Mouse (Mus musculus): Measurements from ENCODE around the gene Smyd2. TPM values are rescaled to one million over a fixed set of nuclear protein-coding genes. Genes with fewer than 3 reads are reported as not detected.

Smyd2 gene
- polyA plus RNA-seq, 1 experiment from 2014 or later = 54.9 TPM

- Histone ChIP-seq H3K9me3 (ENCODE audit: control insufficient read depth, low read length) (no peaks in the 10 kb centered on the region), H3K4me2 (no peak overlapping the region), H3K27me3 (ENCODE audit: control insufficient read depth, insufficient read depth, low read length) (no peaks in the 10 kb centered on the region), H3K9ac (ENCODE audit: low read length) (no peak overlapping the region), H3K27ac (ENCODE audit: low read depth, low read length) (no peak overlapping the region), H3K4me3 (ENCODE audit: low read depth, low read length) (no peak overlapping the region), H3K36me3 (ENCODE audit: control insufficient read depth, insufficient read depth, low read length) (no peaks in the 10 kb centered on the region), H3K4me1 (ENCODE audit: control insufficient read depth, insufficient read depth, low read length) (peaks cover under 1% of the 10 kb centered on the region; the same call in 1 of the 2 replicates)
- no peak for ATAC-seq (ENCODE audit: low FRiP score)
- WGBS = 86% methylated on average over 11 of the region's 11 CpGs
- no peak for DNase-seq (ENCODE audit: low spot score, missing footprints)
These were observed 19.0 kb downstream of the Smyd2 start for GRCm38 (mm10) chr1:189903169-189903568.

- H3K4me3 ChIP-seq (ENCODE audit: low read depth, low read length) = no peak overlapping the region
- WGBS = 92% methylated on average over 9 of the region's 9 CpGs
- ATAC-seq (ENCODE audit: low FRiP score) = no peak
These were observed 19.8 kb downstream of the Smyd2 start for GRCm38 (mm10) chr1:189902413-189902812.

GRCm38 (mm10) chr1:189899526-189899925, 22.6 kb downstream of the Smyd2 start:
- WGBS = 92% methylated on average over 6 of the region's 6 CpGs
- Histone ChIP-seq H3K36me3 (ENCODE audit: control insufficient read depth, insufficient read depth, low read length) (no peaks in the 10 kb centered on the region), H3K27me3 (ENCODE audit: control insufficient read depth, insufficient read depth, low read length) (no peaks in the 10 kb centered on the region), H3K9ac (ENCODE audit: low read length) (no peak overlapping the region), H3K4me3 (ENCODE audit: low read depth, low read length) (no peak overlapping the region), H3K27ac (ENCODE audit: low read depth, low read length) (no peak overlapping the region), H3K4me2 (no peak overlapping the region), H3K4me1 (ENCODE audit: control insufficient read depth, insufficient read depth, low read length) (peaks cover 4% of the 10 kb centered on the region; the same call in 1 of the 2 replicates), H3K9me3 (ENCODE audit: control insufficient read depth, low read length) (no peaks in the 10 kb centered on the region)
- DNase-seq (ENCODE audit: low spot score, missing footprints) (no peak), ATAC-seq (ENCODE audit: low FRiP score) (no peak)

More at GRCm38 (mm10) chr1:189902413-189902812, 19.8 kb downstream of the Smyd2 start:
- Histone ChIP-seq H3K27ac (ENCODE audit: low read depth, low read length) (no peak overlapping the region), H3K9ac (ENCODE audit: low read length) (no peak overlapping the region), H3K4me2 (no peak overlapping the region), H3K27me3 (ENCODE audit: control insufficient read depth, insufficient read depth, low read length) (no peaks in the 10 kb centered on the region), H3K4me1 (ENCODE audit: control insufficient read depth, insufficient read depth, low read length) (peaks cover 4% of the 10 kb centered on the region; the same call in 1 of the 2 replicates), H3K36me3 (ENCODE audit: control insufficient read depth, insufficient read depth, low read length) (no peaks in the 10 kb centered on the region), H3K9me3 (ENCODE audit: control insufficient read depth, low read length) (no peaks in the 10 kb centered on the region)
- no peak for DNase-seq (ENCODE audit: low spot score, missing footprints)

- 91% methylated on average over 13 of the region's 13 CpGs for WGBS
- Histone ChIP-seq H3K27me3 (ENCODE audit: control insufficient read depth, insufficient read depth, low read length) (no peaks in the 10 kb centered on the region), H3K9ac (ENCODE audit: low read length) (no peak overlapping the region), H3K36me3 (ENCODE audit: control insufficient read depth, insufficient read depth, low read length) (no peaks in the 10 kb centered on the region), H3K4me2 (no peak overlapping the region), H3K27ac (ENCODE audit: low read depth, low read length) (no peak overlapping the region), H3K9me3 (ENCODE audit: control insufficient read depth, low read length) (no peaks in the 10 kb centered on the region), H3K4me3 (ENCODE audit: low read depth, low read length) (no peak overlapping the region), H3K4me1 (ENCODE audit: control insufficient read depth, insufficient read depth, low read length) (peaks cover 4% of the 10 kb centered on the region; the same call in 1 of the 2 replicates)
- DNase-seq (ENCODE audit: low spot score, missing footprints) = no peak
- no peak for ATAC-seq (ENCODE audit: low FRiP score)
These were observed 23.5 kb downstream of the Smyd2 start for GRCm38 (mm10) chr1:189898708-189899107.

- no peak overlapping the region for H3K4me3 ChIP-seq (ENCODE audit: low read depth, low read length)
- ATAC-seq (ENCODE audit: low FRiP score) (0 out of 2 replicates have a peak, but pooled peaks have one; percentile 44), DNase-seq (ENCODE audit: low spot score, missing footprints) (no peak)
- H3K27ac ChIP-seq (ENCODE audit: low read depth, low read length) = no peak overlapping the region
- WGBS = 48% methylated on average over 9 of the region's 9 CpGs
- H3K4me2 ChIP-seq = no peak overlapping the region
- no peaks in the 10 kb centered on the region for H3K36me3 ChIP-seq (ENCODE audit: control insufficient read depth, insufficient read depth, low read length)
- H3K9me3 ChIP-seq (ENCODE audit: control insufficient read depth, low read length) = no peaks in the 10 kb centered on the region
- no peak overlapping the region for H3K9ac ChIP-seq (ENCODE audit: low read length)
- no peaks in the 10 kb centered on the region for H3K27me3 ChIP-seq (ENCODE audit: control insufficient read depth, insufficient read depth, low read length)
- peaks cover 4% of the 10 kb centered on the region; the same call in 1 of the 2 replicates for H3K4me1 ChIP-seq (ENCODE audit: control insufficient read depth, insufficient read depth, low read length)
These were observed 24.3 kb downstream of the Smyd2 start for GRCm38 (mm10) chr1:189897861-189898260.

GRCm38 (mm10) chr1:189894191-189894590, 28.0 kb downstream of the Smyd2 start:
- 86% methylated on average over 9 of the region's 9 CpGs for WGBS
- H3K9ac ChIP-seq (ENCODE audit: low read length) = no peak overlapping the region
- no peak overlapping the region for H3K4me3 ChIP-seq (ENCODE audit: low read depth, low read length)
- no peaks in the 10 kb centered on the region for H3K36me3 ChIP-seq (ENCODE audit: control insufficient read depth, insufficient read depth, low read length)
- no peak for ATAC-seq (ENCODE audit: low FRiP score)
- peaks cover 4% of the 10 kb centered on the region; the same call in 1 of the 2 replicates for H3K4me1 ChIP-seq (ENCODE audit: control insufficient read depth, insufficient read depth, low read length)
- no peak for DNase-seq (ENCODE audit: low spot score, missing footprints)
- no peak overlapping the region for H3K4me2 ChIP-seq
- H3K9me3 ChIP-seq (ENCODE audit: control insufficient read depth, low read length) = no peaks in the 10 kb centered on the region
- no peak overlapping the region for H3K27ac ChIP-seq (ENCODE audit: low read depth, low read length)
- H3K27me3 ChIP-seq (ENCODE audit: control insufficient read depth, insufficient read depth, low read length) = no peaks in the 10 kb centered on the region

GRCm38 (mm10) chr1:189888749-189889148, 33.4 kb downstream of the Smyd2 start:
- ATAC-seq (ENCODE audit: low FRiP score) (no peak), DNase-seq (ENCODE audit: low spot score, missing footprints) (no peak)
- Histone ChIP-seq H3K36me3 (ENCODE audit: control insufficient read depth, insufficient read depth, low read length) (no peaks in the 10 kb centered on the region), H3K4me3 (ENCODE audit: low read depth, low read length) (no peak overlapping the region), H3K4me1 (ENCODE audit: control insufficient read depth, insufficient read depth, low read length) (no peaks in the 10 kb centered on the region; the same call in 1 of the 2 replicates), H3K27ac (ENCODE audit: low read depth, low read length) (no peak overlapping the region), H3K9me3 (ENCODE audit: control insufficient read depth, low read length) (no peaks in the 10 kb centered on the region), H3K9ac (ENCODE audit: low read length) (no peak overlapping the region), H3K27me3 (ENCODE audit: control insufficient read depth, insufficient read depth, low read length) (no peaks in the 10 kb centered on the region), H3K4me2 (no peak overlapping the region)
- 80% methylated on average over 10 of the region's 10 CpGs for WGBS

GRCm38 (mm10) chr1:189887518-189887917, 34.6 kb downstream of the Smyd2 start:
- DNase-seq (ENCODE audit: low spot score, missing footprints) (peak; percentile 93), ATAC-seq (ENCODE audit: low FRiP score) (peak; percentile 61)
- WGBS = 36% methylated on average over 7 of the region's 7 CpGs
- Histone ChIP-seq H3K27me3 (ENCODE audit: control insufficient read depth, insufficient read depth, low read length) (no peaks in the 10 kb centered on the region), H3K4me2 (no peak overlapping the region), H3K9ac (ENCODE audit: low read length) (no peak overlapping the region), H3K9me3 (ENCODE audit: control insufficient read depth, low read length) (no peaks in the 10 kb centered on the region), H3K4me1 (ENCODE audit: control insufficient read depth, insufficient read depth, low read length) (no peaks in the 10 kb centered on the region; the same call in 1 of the 2 replicates), H3K27ac (ENCODE audit: low read depth, low read length) (no peak overlapping the region), H3K4me3 (ENCODE audit: low read depth, low read length) (no peak overlapping the region), H3K36me3 (ENCODE audit: control insufficient read depth, insufficient read depth, low read length) (no peaks in the 10 kb centered on the region)

- no peak overlapping the region for H3K4me2 ChIP-seq
- no peaks in the 10 kb centered on the region for H3K9me3 ChIP-seq (ENCODE audit: control insufficient read depth, low read length)
- no peak for ATAC-seq (ENCODE audit: low FRiP score)
- 86% methylated on average over 6 of the region's 6 CpGs for WGBS
- H3K4me3 ChIP-seq (ENCODE audit: low read depth, low read length) = no peak overlapping the region
- H3K4me1 ChIP-seq (ENCODE audit: control insufficient read depth, insufficient read depth, low read length) = no peaks in the 10 kb centered on the region; the same call in 1 of the 2 replicates
- H3K27ac ChIP-seq (ENCODE audit: low read depth, low read length) = no peak overlapping the region
- DNase-seq (ENCODE audit: low spot score, missing footprints) = no peak
- H3K36me3 ChIP-seq (ENCODE audit: control insufficient read depth, insufficient read depth, low read length) = no peaks in the 10 kb centered on the region
- H3K27me3 ChIP-seq (ENCODE audit: control insufficient read depth, insufficient read depth, low read length) = no peaks in the 10 kb centered on the region
- H3K9ac ChIP-seq (ENCODE audit: low read length) = no peak overlapping the region
These were observed 36.2 kb downstream of the Smyd2 start for GRCm38 (mm10) chr1:189885975-189886374.
